11 mouse cellular contexts compared by ENCODE assay signal in the genomic region with DNA sequence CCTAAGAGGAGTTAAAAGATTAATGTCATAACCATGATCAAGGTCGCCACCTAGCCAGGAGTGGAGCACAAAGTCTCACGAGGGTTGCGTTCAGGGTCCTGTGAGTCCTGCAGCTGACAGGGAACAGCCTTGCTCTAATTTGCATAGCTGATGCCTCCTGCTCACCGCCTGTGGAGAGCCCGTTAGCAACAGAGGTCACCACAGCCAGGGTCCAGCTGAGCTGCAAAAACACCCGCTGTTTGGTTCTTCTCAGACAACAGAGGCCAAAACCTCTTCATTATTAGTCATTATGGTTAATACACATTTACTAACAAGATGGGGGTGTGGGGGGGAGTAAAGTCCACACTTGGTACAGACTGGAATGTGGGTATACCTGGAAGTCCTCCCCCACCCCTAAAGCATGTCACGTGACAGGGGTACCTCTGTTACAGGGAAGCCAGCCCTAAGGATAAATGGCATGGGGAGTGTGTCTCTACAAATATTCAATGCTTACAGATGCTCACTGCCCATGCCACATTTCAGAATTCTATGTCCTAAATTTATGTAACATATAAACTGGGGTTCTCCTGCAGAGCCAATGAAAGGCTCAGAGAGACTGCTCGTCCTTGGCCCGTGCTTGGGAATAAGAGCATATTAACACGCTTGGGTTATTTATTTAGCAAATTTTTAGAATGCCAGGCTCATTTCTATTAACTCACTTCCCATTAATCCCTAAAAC.
DNase-seq lines count a peak whose midpoint lies in the region; ATAC-seq and TF ChIP-seq lines count a peak whose summit lies in the region.
"Had no signal": no experiment of that assay in that cellular context is flagged by ENCODE, and none has a peak within 500 bp of the region (broad histone marks: within the 10 kb centered on the region; RNA-seq: fewer than 3 reads in every experiment).

No protein-coding gene starts in this region.

- no peak overlapping the region for H3K4me3 ChIP-seq in layer of hippocampus, adult 2 months
- no peak overlapping the region for H3K4me3 ChIP-seq in midbrain, embryonic 13.5 days (replicated peaks)

- H3K9ac ChIP-seq in midbrain, embryonic 13.5 days (replicated peaks) = no peak overlapping the region
- H3K9ac ChIP-seq: liver, postnatal 0 days had no signal

- H3K9me3 ChIP-seq in midbrain, embryonic 13.5 days = no peaks in the 10 kb centered on the region

- intact Hi-C loops in left cerebral cortex, postnatal 36 days (cut with DNase I) = no loop called here

- no peak for DNase-seq in layer of hippocampus, adult 2 months (ENCODE audit: low spot score in 2 of 2)
- no peak for DNase-seq in layer of hippocampus, adult 18-20 months (ENCODE audit: low spot score in 2 of 2)
- peak; percentile 74 for DNase-seq in ZHBTc4 (ENCODE audit: low read depth, low spot score)
- DNase-seq in embryo, embryonic 11 days = peak; percentile 39
- no peak for DNase-seq in left cerebral cortex, postnatal 36 days (ENCODE audit: low spot score in 2 of 2)
- DNase-seq in layer of hippocampus, adult 8-10 months (ENCODE audit: low spot score in 2 of 2) = no peak
- DNase-seq in urinary bladder, postnatal 25 days (ENCODE audit: low spot score) = no peak
- DNase-seq: adrenal gland, postnatal 10 days; heart, postnatal 14 days; liver, postnatal 0 days had no signal

- WGBS in midbrain, embryonic 13.5 days = 16% methylated on average over 10 of the region's 10 CpGs

- no peaks in the 10 kb centered on the region for H3K36me3 ChIP-seq in midbrain, embryonic 13.5 days

- peak; percentile 77 for ATAC-seq in midbrain, embryonic 13.5 days
- ATAC-seq: liver, postnatal 0 days had no signal

- TF ChIP-seq CTCF in layer of hippocampus, adult 2 months (conservative IDR thresholded peaks at IDR 0.05) = no peak

- no peak overlapping the region for H3K4me2 ChIP-seq in midbrain, embryonic 13.5 days (replicated peaks)

- peak overlapping the region; percentile 73 for H3K27ac ChIP-seq in layer of hippocampus, adult 2 months
- H3K27ac ChIP-seq in midbrain, embryonic 13.5 days = no peak overlapping the region

- H3K4me1 ChIP-seq in midbrain, embryonic 13.5 days (replicated peaks) = peaks cover 19% of the 10 kb centered on the region

- no peaks in the 10 kb centered on the region for H3K27me3 ChIP-seq in midbrain, embryonic 13.5 days

Comparison
In these comparisons a context has a peak if more than half of its experiments do, and no peak if none do; other contexts are left out.
1. DNase-seq: peak in ZHBTc4 (single experiment) and embryo, embryonic 11 days (single experiment); none in layer of hippocampus, adult 2 months (0 of 2), layer of hippocampus, adult 18-20 months (0 of 2), left cerebral cortex, postnatal 36 days (0 of 2), layer of hippocampus, adult 8-10 months (0 of 2) and urinary bladder, postnatal 25 days (single experiment).